Mouse (Mus musculus): Measurements from ENCODE around the gene Cttnbp2. TPM values are rescaled to one million over a fixed set of nuclear protein-coding genes. Genes with fewer than 3 reads are reported as not detected.

The Cttnbp2 gene
- polyA plus RNA-seq, 1 experiment = 5.7 TPM

GRCm38 (mm10) chr6:18469206-18469605, 45.4 kb downstream of the Cttnbp2 start:
- H3K4me3 ChIP-seq (ENCODE audit: insufficient read depth, low read depth, low read length) = no peak overlapping the region
- no peak for DNase-seq
- no peak for TF ChIP-seq CTCF (conservative IDR thresholded peaks at IDR 0.05; ENCODE audit: insufficient read depth, insufficient read length, low read depth, low read length)
- TF ChIP-seq POLR2A (IDR thresholded peaks at IDR 0.05; ENCODE audit: low read depth, low read length) = no peak
- H3K36me3 ChIP-seq (ENCODE audit: control insufficient read depth, insufficient read depth, low read length) = no peaks in the 10 kb centered on the region
- H3K27me3 ChIP-seq (replicated peaks; ENCODE audit: control insufficient read depth, insufficient read depth, low read length) = no peaks in the 10 kb centered on the region
- H3K27ac ChIP-seq (ENCODE audit: insufficient read depth, low read depth, low read length) = no peak overlapping the region
- H3K4me1 ChIP-seq (ENCODE audit: control insufficient read depth, insufficient read depth, low read length) = no peaks in the 10 kb centered on the region
- WGBS = 88% methylated on average over 2 of the region's 2 CpGs

GRCm38 (mm10) chr6:18467777-18468176, 46.9 kb downstream of the Cttnbp2 start:
- 59% methylated on average over 2 of the region's 2 CpGs for WGBS
- no peaks in the 10 kb centered on the region for H3K36me3 ChIP-seq (ENCODE audit: control insufficient read depth, insufficient read depth, low read length)
- no peak overlapping the region for H3K27ac ChIP-seq (ENCODE audit: insufficient read depth, low read depth, low read length)
- no peak for DNase-seq
- H3K4me3 ChIP-seq (ENCODE audit: insufficient read depth, low read depth, low read length) = no peak overlapping the region
- no peaks in the 10 kb centered on the region for H3K27me3 ChIP-seq (replicated peaks; ENCODE audit: control insufficient read depth, insufficient read depth, low read length)
- no peak for TF ChIP-seq POLR2A (IDR thresholded peaks at IDR 0.05; ENCODE audit: low read depth, low read length)
- no peak for TF ChIP-seq CTCF (conservative IDR thresholded peaks at IDR 0.05; ENCODE audit: insufficient read depth, insufficient read length, low read depth, low read length)
- no peaks in the 10 kb centered on the region for H3K4me1 ChIP-seq (ENCODE audit: control insufficient read depth, insufficient read depth, low read length)

GRCm38 (mm10) chr6:18466227-18466626, 48.4 kb downstream of the Cttnbp2 start:
- Histone ChIP-seq H3K4me3 (ENCODE audit: insufficient read depth, low read depth, low read length) (no peak overlapping the region), H3K27me3 (replicated peaks; ENCODE audit: control insufficient read depth, insufficient read depth, low read length) (no peaks in the 10 kb centered on the region), H3K36me3 (ENCODE audit: control insufficient read depth, insufficient read depth, low read length) (no peaks in the 10 kb centered on the region), H3K27ac (ENCODE audit: insufficient read depth, low read depth, low read length) (no peak overlapping the region), H3K4me1 (ENCODE audit: control insufficient read depth, insufficient read depth, low read length) (no peaks in the 10 kb centered on the region)
- 72% methylated on average over 7 of the region's 7 CpGs for WGBS
- TF ChIP-seq POLR2A (IDR thresholded peaks at IDR 0.05; ENCODE audit: low read depth, low read length) (no peak), CTCF (conservative IDR thresholded peaks at IDR 0.05; ENCODE audit: insufficient read depth, insufficient read length, low read depth, low read length) (no peak)
- DNase-seq = no peak

- H3K4me1 ChIP-seq (ENCODE audit: control insufficient read depth, insufficient read depth, low read length) = no peaks in the 10 kb centered on the region
- H3K27me3 ChIP-seq (replicated peaks; ENCODE audit: control insufficient read depth, insufficient read depth, low read length) = no peaks in the 10 kb centered on the region
- 67% methylated on average over 10 of the region's 10 CpGs for WGBS
- TF ChIP-seq POLR2A (IDR thresholded peaks at IDR 0.05; ENCODE audit: low read depth, low read length) = no peak
- H3K4me3 ChIP-seq (ENCODE audit: insufficient read depth, low read depth, low read length) = no peak overlapping the region
- no peak for DNase-seq
- no peak overlapping the region for H3K27ac ChIP-seq (ENCODE audit: insufficient read depth, low read depth, low read length)
- no peaks in the 10 kb centered on the region for H3K36me3 ChIP-seq (ENCODE audit: control insufficient read depth, insufficient read depth, low read length)
These were observed 49.0 kb downstream of the Cttnbp2 start for GRCm38 (mm10) chr6:18465626-18466025.

GRCm38 (mm10) chr6:18459657-18460056, 55.0 kb downstream of the Cttnbp2 start:
- Histone ChIP-seq H3K36me3 (ENCODE audit: control insufficient read depth, insufficient read depth, low read length) (no peaks in the 10 kb centered on the region), H3K4me1 (ENCODE audit: control insufficient read depth, insufficient read depth, low read length) (no peaks in the 10 kb centered on the region), H3K4me3 (ENCODE audit: insufficient read depth, low read depth, low read length) (no peak overlapping the region), H3K27me3 (replicated peaks; ENCODE audit: control insufficient read depth, insufficient read depth, low read length) (no peaks in the 10 kb centered on the region), H3K27ac (ENCODE audit: insufficient read depth, low read depth, low read length) (no peak overlapping the region)
- DNase-seq = no peak
- WGBS = 92% methylated on average over 1 of the region's 1 CpGs
- TF ChIP-seq CTCF (conservative IDR thresholded peaks at IDR 0.05; ENCODE audit: insufficient read depth, insufficient read length, low read depth, low read length) (no peak), POLR2A (IDR thresholded peaks at IDR 0.05; ENCODE audit: low read depth, low read length) (no peak)

- Histone ChIP-seq H3K27ac (ENCODE audit: insufficient read depth, low read depth, low read length) (no peak overlapping the region), H3K4me1 (ENCODE audit: control insufficient read depth, insufficient read depth, low read length) (no peaks in the 10 kb centered on the region), H3K4me3 (ENCODE audit: insufficient read depth, low read depth, low read length) (no peak overlapping the region), H3K27me3 (replicated peaks; ENCODE audit: control insufficient read depth, insufficient read depth, low read length) (no peaks in the 10 kb centered on the region), H3K36me3 (ENCODE audit: control insufficient read depth, insufficient read depth, low read length) (no peaks in the 10 kb centered on the region)
- WGBS = 72% methylated on average over 5 of the region's 5 CpGs
- TF ChIP-seq POLR2A (IDR thresholded peaks at IDR 0.05; ENCODE audit: low read depth, low read length) (no peak), CTCF (conservative IDR thresholded peaks at IDR 0.05; ENCODE audit: insufficient read depth, insufficient read length, low read depth, low read length) (no peak)
- DNase-seq = no peak
These were observed 64.0 kb downstream of the Cttnbp2 start for GRCm38 (mm10) chr6:18450551-18451193.

GRCm38 (mm10) chr6:18448078-18448477, 66.6 kb downstream of the Cttnbp2 start:
- Histone ChIP-seq H3K36me3 (ENCODE audit: control insufficient read depth, insufficient read depth, low read length) (no peaks in the 10 kb centered on the region), H3K4me1 (ENCODE audit: control insufficient read depth, insufficient read depth, low read length) (no peaks in the 10 kb centered on the region), H3K4me3 (ENCODE audit: insufficient read depth, low read depth, low read length) (no peak overlapping the region), H3K27ac (ENCODE audit: insufficient read depth, low read depth, low read length) (no peak overlapping the region), H3K27me3 (replicated peaks; ENCODE audit: control insufficient read depth, insufficient read depth, low read length) (no peaks in the 10 kb centered on the region)
- TF ChIP-seq POLR2A (IDR thresholded peaks at IDR 0.05; ENCODE audit: low read depth, low read length) (no peak), CTCF (conservative IDR thresholded peaks at IDR 0.05; ENCODE audit: insufficient read depth, insufficient read length, low read depth, low read length) (no peak)
- WGBS = 84% methylated on average over 5 of the region's 5 CpGs
- DNase-seq = no peak

Data from kidney, adult 2 months (tissue).